In genomic region chrX:75842835-75843234, GRCm38 (mm10) we compare ENCODE assay signal across 18 mouse cellular contexts. TPM values are rescaled to one million over a fixed set of nuclear protein-coding genes. Genes with fewer than 3 reads are reported as not detected.
A peak's percentile ranks its signal among the peaks of the same experiment; 100 is the strongest.
DNase-seq lines count a peak whose midpoint lies in the region; ATAC-seq and TF ChIP-seq lines count a peak whose summit lies in the region.
"Had no signal": no experiment of that assay in that cellular context is flagged by ENCODE, and none has a peak within 500 bp of the region (broad histone marks: within the 10 kb centered on the region; RNA-seq: fewer than 3 reads in every experiment).

No protein-coding gene starts in this region.

- H3K4me1 ChIP-seq in heart, postnatal 0 days (ENCODE audit: control insufficient read depth, insufficient read depth), result no peaks in the 10 kb centered on the region; the same call in 1 of the 2 replicates
- no peaks in the 10 kb centered on the region for H3K4me1 ChIP-seq in lung, embryonic 16.5 days (replicated peaks; ENCODE audit: control insufficient read depth, insufficient read depth, low read length)
- no peaks in the 10 kb centered on the region; the same call in 1 of the 2 replicates for H3K4me1 ChIP-seq in lung, adult 2 months (ENCODE audit: control insufficient read depth, insufficient read depth, low read length)
- H3K4me1 ChIP-seq: limb, embryonic 12.5 days; liver, embryonic 15.5 days; midbrain, embryonic 13.5 days; neural tube, embryonic 15.5 days had no signal

- TF ChIP-seq EP300 in heart, postnatal 0 days (IDR thresholded peaks at IDR 0.05; ENCODE audit: low read depth), result no peak

- peak overlapping the region; percentile 83 for H3K27ac ChIP-seq in heart, postnatal 0 days (ENCODE audit: low read depth)
- H3K27ac ChIP-seq in lung, embryonic 16.5 days (ENCODE audit: low read length), result peak overlapping the region; percentile 49
- H3K27ac ChIP-seq: limb, embryonic 12.5 days; liver, embryonic 15.5 days; midbrain, embryonic 13.5 days; neural tube, embryonic 15.5 days had no signal

- H3K27me3 ChIP-seq in heart, postnatal 0 days (ENCODE audit: control insufficient read depth, insufficient read depth, low read length), result no peaks in the 10 kb centered on the region
- no peaks in the 10 kb centered on the region; the same call in 1 of the 2 replicates for H3K27me3 ChIP-seq in lung, embryonic 16.5 days (ENCODE audit: control insufficient read depth, insufficient read depth, low read depth, low read length)
- no peaks in the 10 kb centered on the region for H3K27me3 ChIP-seq in myocyte (ENCODE audit: control insufficient read depth, insufficient read depth, insufficient read length)
- H3K27me3 ChIP-seq: liver, embryonic 15.5 days; midbrain, embryonic 13.5 days; neural tube, embryonic 15.5 days had no signal

- H3K36me3 ChIP-seq in heart, postnatal 0 days (replicated peaks; ENCODE audit: control insufficient read depth, insufficient read depth, low read length), result no peaks in the 10 kb centered on the region
- H3K36me3 ChIP-seq in lung, embryonic 16.5 days (ENCODE audit: control insufficient read depth, insufficient read depth, low read length), result no peaks in the 10 kb centered on the region
- H3K36me3 ChIP-seq in myocyte (ENCODE audit: control insufficient read depth, insufficient read depth), result no peaks in the 10 kb centered on the region
- H3K36me3 ChIP-seq: limb, embryonic 12.5 days; liver, embryonic 15.5 days; midbrain, embryonic 13.5 days; neural tube, embryonic 15.5 days had no signal

- ATAC-seq in frontal cortex, adult (ENCODE audit: low TSS enrichment), result 0 out of 2 replicates have a peak, but pooled peaks have one; percentile 13
- no peak for ATAC-seq in heart, postnatal 0 days (ENCODE audit: insufficient read depth, low read depth)
- no peak for ATAC-seq in lung, embryonic 16.5 days (ENCODE audit: low read depth)
- ATAC-seq: forebrain, embryonic 16.5 days; hindbrain, embryonic 16.5 days; midbrain, embryonic 13.5 days had no signal

- H3K9ac ChIP-seq in heart, postnatal 0 days (replicated peaks; ENCODE audit: low read depth, low read length), result peak overlapping the region; percentile 46; the same call in 1 of the 2 replicates
- no peak overlapping the region for H3K9ac ChIP-seq in lung, embryonic 16.5 days (ENCODE audit: low read length)
- H3K9ac ChIP-seq: limb, embryonic 12.5 days; liver, embryonic 15.5 days; midbrain, embryonic 13.5 days; neural tube, embryonic 15.5 days had no signal

- H3K4me3 ChIP-seq in heart, postnatal 0 days (ENCODE audit: low read depth, low read length), result peak overlapping the region; percentile 37
- no peak overlapping the region for H3K4me3 ChIP-seq in lung, embryonic 16.5 days (ENCODE audit: low read length)
- no peak overlapping the region for H3K4me3 ChIP-seq in lung, adult 2 months (replicated peaks; ENCODE audit: extremely low read depth, low read depth, low read length)
- H3K4me3 ChIP-seq in myocyte, result no peak overlapping the region
- H3K4me3 ChIP-seq: limb, embryonic 12.5 days; liver, embryonic 15.5 days; midbrain, embryonic 13.5 days; neural tube, embryonic 15.5 days had no signal

- no peak for DNase-seq in frontal cortex, postnatal 14 days (ENCODE audit: low spot score in 2 of 2)
- DNase-seq in heart, postnatal 0 days (ENCODE audit: low spot score), result peak; percentile 18
- no peak for DNase-seq in heart, postnatal 4 days
- DNase-seq in lung, adult 2 months, result no peak
- DNase-seq in right cerebral cortex, postnatal 25 days, result no peak
- DNase-seq: cerebellum, adult 11 months; cerebellum, postnatal 25 days; kidney, adult 11 months; right cerebral cortex, postnatal 4 days had no signal

- no peaks in the 10 kb centered on the region for H3K9me3 ChIP-seq in heart, postnatal 0 days (replicated peaks; ENCODE audit: control insufficient read depth, low read length)
- no peaks in the 10 kb centered on the region for H3K9me3 ChIP-seq in lung, embryonic 16.5 days (ENCODE audit: control insufficient read depth, low read length)
- H3K9me3 ChIP-seq: limb, embryonic 12.5 days; liver, embryonic 15.5 days; midbrain, embryonic 13.5 days; neural tube, embryonic 15.5 days had no signal

- TF ChIP-seq POLR2A in lung, adult 2 months (IDR thresholded peaks at IDR 0.05; ENCODE audit: borderline replicate concordance, extremely low read depth, low read depth, low read length), result no peak
- no peak for TF ChIP-seq POLR2A in myocyte (IDR thresholded peaks at IDR 0.05; ENCODE audit: insufficient read length, low read depth)

- peak overlapping the region; percentile 50 for H3K4me2 ChIP-seq in heart, postnatal 0 days (ENCODE audit: low read depth, low read length)
- peak overlapping the region; percentile 17; the same call in 1 of the 2 replicates for H3K4me2 ChIP-seq in lung, embryonic 16.5 days (ENCODE audit: low read depth, low read length)
- peak overlapping the region; percentile 38 for H3K4me2 ChIP-seq in myocyte (ENCODE audit: low read depth)
- H3K4me2 ChIP-seq: limb, embryonic 12.5 days; liver, embryonic 15.5 days; midbrain, embryonic 13.5 days; neural tube, embryonic 15.5 days had no signal

- no peak for TF ChIP-seq CTCF in heart, postnatal 0 days (IDR thresholded peaks at IDR 0.05; ENCODE audit: low read depth)
- no peak for TF ChIP-seq CTCF in lung, adult 2 months (IDR thresholded peaks at IDR 0.05; ENCODE audit: insufficient read depth, low read length)

- no peak overlapping the region for H3ac ChIP-seq in myocyte (ENCODE audit: control insufficient read depth, insufficient read length)

- H3K79me2 ChIP-seq in myocyte (ENCODE audit: control insufficient read depth, insufficient read depth), result peaks cover 85% of the 10 kb centered on the region

- 31% methylated on average over 9 of the region's 9 CpGs for WGBS in heart, postnatal 0 days
- 47% methylated on average over 9 of the region's 9 CpGs for WGBS in lung, embryonic 16.5 days
- 37% methylated on average over 9 of the region's 9 CpGs for WGBS in lung, adult 2 months

TF ChIP-seq in myocyte, 11 proteins besides CTCF, POLR2A, EP300 and RAD21:
- TF ChIP-seq MYOD1 (IDR thresholded peaks at IDR 0.05; ENCODE audit: control insufficient read depth in 1 of 3, insufficient read length in 2 of 3, low read depth in 2 of 3) (no peak), E2F4 (IDR thresholded peaks at IDR 0.05; ENCODE audit: insufficient read depth) (no peak), SRF (IDR thresholded peaks at IDR 0.05; ENCODE audit: control insufficient read depth, insufficient read length, low read depth) (no peak), REST (IDR thresholded peaks at IDR 0.05; ENCODE audit: insufficient read depth, insufficient read length) (no peak), TCF3 (IDR thresholded peaks at IDR 0.05; ENCODE audit: insufficient read length, low read depth) (no peak), TCF12 (IDR thresholded peaks at IDR 0.05; ENCODE audit: insufficient read depth, poor library complexity, severe bottlenecking) (no peak), POLR2AphosphoS2 (IDR thresholded peaks at IDR 0.05; ENCODE audit: insufficient read length, low read depth) (no peak), MYOG (IDR thresholded peaks at IDR 0.05; ENCODE audit: control insufficient read depth in 1 of 3, insufficient read depth in 1 of 3, insufficient read length in 2 of 3, low read depth in 2 of 3) (no peak), CEBPB (IDR thresholded peaks at IDR 0.05; ENCODE audit: insufficient read depth, poor library complexity, severe bottlenecking) (no peak), MAX (IDR thresholded peaks at IDR 0.05; ENCODE audit: low read depth) (no peak)
TF ChIP-seq in myocyte: peak in this region for 0.

RNA-seq across cellular contexts. Expression of gene Pls3, which starts 32.1 kb away (rescaled TPM):
- total RNA-seq in heart, postnatal 0 days (2014; rRNA removed; ENCODE audit: low replicate concordance), result 21.9 and 22.7 TPM in 2 replicates
- polyA plus RNA-seq in heart, postnatal 0 days (2015; fragmentation: Nextera tagmentation; extraction: Ambion mirVana), result 45.5 and 48.2 TPM in 2 replicates
- 10 to 100 TPM; 76.0 to 78.7 TPM for total RNA-seq in heart, postnatal 4 days (2021)
- polyA plus RNA-seq in lung, embryonic 16.5 days (2015; fragmentation: Nextera tagmentation; extraction: Ambion mirVana), result 183 and 190 TPM in 2 replicates
- 20.5 and 44.2 TPM in 2 replicates for polyA plus RNA-seq in lung, adult 2 months (2012; rRNA removed)
- 51.6 TPM for polyA plus RNA-seq in myocyte (2012; fragmentation: generic; extraction: Trizol)
